Mouse (Mus musculus) neural tube, postnatal 0 days (tissue): Measurements from ENCODE around the gene Fam208b. TPM values are rescaled to one million over a fixed set of nuclear protein-coding genes. Genes with fewer than 3 reads are reported as not detected.

ENCODE experiments used
- polyA plus RNA-seq: library from polyadenylated mRNA; unstranded; fragments of >200 nt; fragmentation: Nextera tagmentation; extraction: Ambion mirVana; gene quantifications from 2 replicates; pipeline ENCODE4 v1.2.1, GENCODE M21; 2015

Fam208b gene
- polyA plus RNA-seq: 7.6 and 12.3 TPM in 2 replicates

DNA sequence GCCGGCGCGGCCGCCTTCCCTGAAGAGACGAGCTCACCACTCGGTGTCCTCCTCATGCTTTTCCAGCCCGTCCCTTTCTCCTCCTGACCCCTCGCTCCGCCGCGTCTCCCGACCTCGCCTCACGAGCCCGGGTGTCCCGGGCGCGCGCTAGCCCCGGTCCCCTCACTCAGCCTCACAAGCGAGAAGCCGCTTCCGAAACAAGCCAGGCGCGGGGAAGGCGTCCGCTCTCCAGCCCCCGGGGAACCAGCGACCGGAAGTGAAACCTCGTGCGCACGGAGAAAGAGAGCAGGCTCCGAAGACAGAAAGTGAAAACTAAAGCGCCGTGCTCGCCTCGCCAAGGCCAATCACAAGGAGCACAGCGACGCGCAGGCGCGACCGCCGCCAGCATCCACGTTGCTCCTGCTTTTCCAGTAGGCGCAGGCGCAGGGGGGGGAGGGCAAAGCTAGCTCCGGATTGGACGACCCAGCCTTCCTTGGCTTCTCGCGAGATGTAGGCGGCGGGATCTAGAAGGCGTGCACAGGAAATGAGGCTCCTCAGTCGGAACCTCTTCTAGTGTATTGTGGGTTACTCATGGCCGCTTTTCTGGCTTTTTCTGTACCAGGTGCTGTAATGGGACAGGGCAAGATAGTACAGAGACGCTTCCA lies at the start of gene Fam208b:
Gene Fam208b, minus strand, starts transcription at position 314 of the 644 bp plus-strand sequence.

DNA sequence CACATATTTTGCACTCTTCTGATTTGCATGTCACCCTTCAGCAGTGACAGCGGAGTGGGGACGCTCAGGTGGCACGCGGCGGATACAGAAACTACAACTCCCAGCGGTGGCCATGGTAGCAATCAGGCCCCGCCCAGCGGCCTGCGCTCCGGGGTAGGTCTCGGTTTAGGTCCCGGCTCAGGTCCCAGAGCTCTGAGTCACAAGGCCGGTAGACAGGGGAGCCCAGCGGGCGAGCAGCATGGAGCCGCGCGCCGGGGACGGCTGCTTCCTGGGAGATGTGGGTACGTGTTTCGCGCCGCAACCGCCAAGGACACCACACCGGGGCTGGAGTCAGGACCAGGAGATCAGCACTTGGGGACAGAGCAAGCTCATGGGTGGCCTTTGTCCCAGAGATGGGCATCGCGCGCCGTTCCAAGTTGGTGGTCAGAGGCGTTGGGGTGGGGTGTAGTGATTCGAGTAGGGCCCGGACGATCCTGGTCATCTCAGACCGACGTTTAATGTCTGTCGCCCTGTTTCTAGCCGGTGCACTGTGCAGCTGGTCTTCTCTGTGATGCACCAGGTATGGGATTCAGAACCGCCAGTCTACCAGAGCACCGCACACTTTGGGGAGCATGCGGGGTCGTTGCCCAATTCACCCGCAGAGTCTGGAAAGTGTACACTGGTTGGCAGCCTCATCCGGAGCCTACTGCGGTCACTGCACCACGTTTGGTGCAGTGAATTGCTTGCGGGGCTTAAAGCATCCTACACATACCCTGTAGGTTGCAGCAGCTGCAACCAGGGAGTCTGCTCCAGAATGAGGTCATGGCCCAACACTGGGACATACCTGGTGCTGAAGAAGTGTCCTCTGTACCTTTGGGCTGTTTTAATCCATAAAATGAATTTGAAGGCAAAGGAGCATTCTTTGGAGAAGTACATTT lies 23.2 kb upstream of the Fam208b start, which contains the start of gene Asb13:
Gene Asb13, plus strand, starts transcription at position 138 of the 917 bp plus-strand sequence.

DNA sequence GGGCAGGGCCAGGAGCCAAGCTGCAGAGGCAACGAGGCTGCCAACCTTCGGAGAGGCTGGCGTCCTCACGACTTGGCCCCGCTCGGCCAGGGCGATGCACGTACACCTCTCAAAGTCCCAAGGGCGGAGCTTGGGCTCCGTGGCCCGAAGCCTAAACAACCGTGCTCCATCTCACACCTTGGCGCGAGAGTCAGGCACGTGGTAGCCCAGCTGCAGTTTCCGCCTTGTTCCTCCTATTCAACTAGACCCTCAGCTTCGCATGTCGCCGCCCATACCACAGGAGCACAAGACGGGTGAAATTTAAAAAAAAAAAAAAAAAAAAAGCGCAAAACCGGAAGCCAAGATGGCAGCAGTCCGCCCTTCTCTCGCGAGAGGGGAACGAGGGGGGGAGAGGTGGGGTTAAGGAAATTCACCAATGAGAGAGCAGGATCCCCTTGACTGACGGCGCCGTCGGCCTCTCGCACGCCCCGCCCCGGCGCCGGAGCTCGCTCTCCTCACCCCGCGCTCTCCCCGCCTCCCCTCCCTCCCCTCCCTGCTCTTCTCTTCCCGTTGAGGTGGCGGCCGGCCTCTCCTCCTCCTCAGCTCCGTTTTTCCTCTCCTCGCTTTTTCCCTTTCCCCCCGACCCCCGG lies 73.2 kb downstream of the Fam208b start, which contains the start of gene Gdi2:
Gene Gdi2, plus strand, starts transcription at position 470 of the 629 bp plus-strand sequence.

Other genes with a start within 250 kb of the Fam208b start
- 376 and 383 TPM in 2 replicates for gene Gdi2, start 73.0 kb downstream of the Fam208b start, polyA plus RNA-seq
- gene Asb13, start 22.9 kb upstream of the Fam208b start, polyA plus RNA-seq: 17.3 and 17.5 TPM in 2 replicates
- gene Calml3, start 193.2 kb upstream of the Fam208b start, polyA plus RNA-seq: not detected in 2 replicates
- gene Calm4, start 226.6 kb upstream of the Fam208b start, polyA plus RNA-seq: 0.25 and 0.28 TPM in 2 replicates
- gene Calm5, start 243.1 kb upstream of the Fam208b start, polyA plus RNA-seq: 0.43 TPM in 1 of 2 replicates, not detected in the other